Comparison of ENCODE assay signal across 8 mouse cellular contexts in the genomic region with DNA sequence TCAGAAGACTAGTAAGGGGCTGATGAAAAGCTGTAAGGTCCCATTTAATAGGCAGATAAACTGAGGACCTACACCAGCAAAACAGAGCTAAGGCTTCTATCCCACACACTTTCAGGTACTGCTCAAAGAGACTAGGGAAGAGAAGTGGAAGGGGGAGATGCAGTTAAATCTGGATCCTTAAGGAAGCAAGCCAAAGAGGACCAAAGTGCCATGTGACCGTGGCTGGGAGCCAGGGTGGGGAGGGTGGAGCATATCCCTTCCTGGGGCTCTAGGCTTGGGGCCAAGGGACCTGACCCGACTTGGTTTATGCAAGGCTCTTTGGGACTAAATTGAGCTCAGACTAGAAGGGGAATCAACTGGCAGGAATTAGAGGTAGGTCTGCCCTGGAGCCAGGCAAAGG. TPM values are rescaled to one million over a fixed set of nuclear protein-coding genes. Genes with fewer than 3 reads are reported as not detected.
DNase-seq lines count a peak whose midpoint lies in the region; ATAC-seq and TF ChIP-seq lines count a peak whose summit lies in the region.

No protein-coding gene starts in this region.

- H3K9me3 ChIP-seq in ES-Bruce4 (replicated peaks; ENCODE audit: control insufficient read depth, insufficient read depth, low read length, poor library complexity, severe bottlenecking) = no peaks in the 10 kb centered on the region
- H3K9me3 ChIP-seq in forebrain, embryonic 16.5 days (ENCODE audit: control insufficient read depth, low read length) = no peaks in the 10 kb centered on the region
- H3K9me3 ChIP-seq in hindbrain, embryonic 11.5 days (ENCODE audit: control insufficient read depth, low read length) = no peaks in the 10 kb centered on the region
- H3K9me3 ChIP-seq in limb, embryonic 13.5 days = no peaks in the 10 kb centered on the region
- no peaks in the 10 kb centered on the region for H3K9me3 ChIP-seq in neural tube, embryonic 13.5 days

- H3K27ac ChIP-seq in ES-Bruce4 (ENCODE audit: insufficient read depth, low read length) = no peak overlapping the region
- no peak overlapping the region for H3K27ac ChIP-seq in forebrain, embryonic 16.5 days (ENCODE audit: low read length)
- no peak overlapping the region for H3K27ac ChIP-seq in hindbrain, embryonic 11.5 days (ENCODE audit: low read depth, low read length)
- no peak overlapping the region for H3K27ac ChIP-seq in limb, embryonic 13.5 days
- no peak overlapping the region for H3K27ac ChIP-seq in neural tube, embryonic 13.5 days (replicated peaks)

- H3K4me1 ChIP-seq in ES-Bruce4 (ENCODE audit: control insufficient read depth, insufficient read depth, low read length) = no peaks in the 10 kb centered on the region
- peaks cover 16% of the 10 kb centered on the region for H3K4me1 ChIP-seq in forebrain, embryonic 16.5 days (replicated peaks; ENCODE audit: control insufficient read depth, insufficient read depth, low read length)
- no peaks in the 10 kb centered on the region for H3K4me1 ChIP-seq in hindbrain, embryonic 11.5 days (replicated peaks; ENCODE audit: control insufficient read depth, insufficient read depth, low read length)
- peaks cover 25% of the 10 kb centered on the region for H3K4me1 ChIP-seq in limb, embryonic 13.5 days
- peaks cover 32% of the 10 kb centered on the region for H3K4me1 ChIP-seq in neural tube, embryonic 13.5 days (replicated peaks)

- DNase-seq in adrenal gland, postnatal 36 days = peak; percentile 82 to 88
- no peak for DNase-seq in hindbrain, embryonic 11.5 days (ENCODE audit: low spot score)
- no peak for DNase-seq in layer of hippocampus, adult 18-20 months (ENCODE audit: low spot score in 2 of 2)
- DNase-seq in layer of hippocampus, postnatal 14 days (ENCODE audit: low spot score in 2 of 2) = no peak

- peak overlapping the region; percentile 84 for H3K4me2 ChIP-seq in forebrain, embryonic 16.5 days (ENCODE audit: low read length)
- no peak overlapping the region for H3K4me2 ChIP-seq in hindbrain, embryonic 11.5 days (replicated peaks; ENCODE audit: low read depth, low read length)
- H3K4me2 ChIP-seq in limb, embryonic 13.5 days (replicated peaks) = peak overlapping the region; percentile 72
- peak overlapping the region; percentile 68; the same call in 1 of the 2 replicates for H3K4me2 ChIP-seq in neural tube, embryonic 13.5 days

- no peak for TF ChIP-seq CTCF in ES-Bruce4 (IDR thresholded peaks at IDR 0.05; ENCODE audit: low read depth, low read length)

- 0 out of 2 replicates have a peak overlapping the region, but pooled peaks have one; percentile 45 for H3K9ac ChIP-seq in ES-Bruce4 (ENCODE audit: low read depth, poor library complexity, severe bottlenecking)
- no peak overlapping the region for H3K9ac ChIP-seq in forebrain, embryonic 16.5 days (replicated peaks; ENCODE audit: low read depth, low read length)
- no peak overlapping the region for H3K9ac ChIP-seq in hindbrain, embryonic 11.5 days (ENCODE audit: low read depth, low read length)
- no peak overlapping the region for H3K9ac ChIP-seq in limb, embryonic 13.5 days
- H3K9ac ChIP-seq in neural tube, embryonic 13.5 days = peak overlapping the region; percentile 78; the same call in 1 of the 2 replicates

- TF ChIP-seq EP300 in ES-Bruce4 (IDR thresholded peaks at IDR 0.05; ENCODE audit: insufficient read depth, low read depth, low read length) = no peak

- no peaks in the 10 kb centered on the region for H3K36me3 ChIP-seq in ES-Bruce4 (ENCODE audit: control insufficient read depth, insufficient read depth, low read length, poor library complexity, severe bottlenecking)
- no peaks in the 10 kb centered on the region for H3K36me3 ChIP-seq in forebrain, embryonic 16.5 days (ENCODE audit: control insufficient read depth, insufficient read depth)
- no peaks in the 10 kb centered on the region for H3K36me3 ChIP-seq in hindbrain, embryonic 11.5 days (ENCODE audit: control insufficient read depth, insufficient read depth, low read length)
- peaks cover 19% of the 10 kb centered on the region for H3K36me3 ChIP-seq in limb, embryonic 13.5 days
- H3K36me3 ChIP-seq in neural tube, embryonic 13.5 days = peaks cover 12% of the 10 kb centered on the region; the same call in 1 of the 2 replicates

- H3K4me3 ChIP-seq in ES-Bruce4 (ENCODE audit: low read depth, low read length) = no peak overlapping the region
- H3K4me3 ChIP-seq in forebrain, embryonic 16.5 days (replicated peaks; ENCODE audit: low read length) = no peak overlapping the region
- no peak overlapping the region for H3K4me3 ChIP-seq in hindbrain, embryonic 11.5 days (ENCODE audit: low read depth, low read length)
- H3K4me3 ChIP-seq in limb, embryonic 13.5 days = peak overlapping the region; percentile 62; the same call in 1 of the 2 replicates
- H3K4me3 ChIP-seq in neural tube, embryonic 13.5 days = peak overlapping the region; percentile 51; the same call in 1 of the 2 replicates

- WGBS in forebrain, embryonic 16.5 days = 35% methylated on average over 2 of the region's 2 CpGs
- WGBS in hindbrain, embryonic 11.5 days = 78% methylated on average over 2 of the region's 2 CpGs
- WGBS in limb, embryonic 13.5 days = 42% methylated on average over 2 of the region's 2 CpGs
- 50% methylated on average over 2 of the region's 2 CpGs for WGBS in neural tube, embryonic 13.5 days

- ATAC-seq in forebrain, embryonic 16.5 days = no peak
- peak; percentile 3; the same call in 1 of the 2 replicates for ATAC-seq in hindbrain, embryonic 11.5 days (ENCODE audit: low FRiP score)
- 0 out of 2 replicates have a peak, but pooled peaks have one; percentile 4 for ATAC-seq in limb, embryonic 13.5 days (ENCODE audit: low FRiP score, low read depth)
- ATAC-seq in neural tube, embryonic 13.5 days (ENCODE audit: low read depth) = no peak; the same call in 1 of the 2 replicates

- no peak for TF ChIP-seq POLR2A in ES-Bruce4 (IDR thresholded peaks at IDR 0.05; ENCODE audit: insufficient read depth, low read length)

- H3K27me3 ChIP-seq in ES-Bruce4 (ENCODE audit: control insufficient read depth, insufficient read depth, low read length, poor library complexity, severe bottlenecking) = no peaks in the 10 kb centered on the region
- no peaks in the 10 kb centered on the region for H3K27me3 ChIP-seq in forebrain, embryonic 16.5 days (replicated peaks; ENCODE audit: control insufficient read depth, insufficient read depth, low read length)
- no peaks in the 10 kb centered on the region for H3K27me3 ChIP-seq in hindbrain, embryonic 11.5 days (ENCODE audit: control insufficient read depth, insufficient read depth, low read length)
- no peaks in the 10 kb centered on the region for H3K27me3 ChIP-seq in limb, embryonic 13.5 days
- 0 out of 2 replicates have a peak, but pooled peaks cover 3% of the 10 kb centered on the region for H3K27me3 ChIP-seq in neural tube, embryonic 13.5 days

RNA-seq across cellular contexts. Expression of a gene that starts 0.5 kb away (rescaled TPM):
- 7.6 and 7.7 TPM in 2 replicates for polyA plus RNA-seq in ES-Bruce4 (2011; ENCODE audit: insufficient read depth, insufficient read length, low read depth, missing spikeins)
- 10 to 100 TPM; 46.4 to 53.9 TPM for total RNA-seq in adrenal gland, postnatal 36 days (2021)
- polyA plus RNA-seq in forebrain, embryonic 16.5 days (2015; fragmentation: Nextera tagmentation; extraction: Ambion mirVana) = 78.9 and 99.3 TPM in 2 replicates
- polyA plus RNA-seq in hindbrain, embryonic 11.5 days (2014; fragmentation: Nextera tagmentation; extraction: Ambion mirVana) = 56.3 and 57.7 TPM in 2 replicates
- 97.9 and 100 TPM in 2 replicates for polyA plus RNA-seq in limb, embryonic 13.5 days (2015; fragmentation: Nextera tagmentation; extraction: Ambion mirVana)
- 76.4 and 78.0 TPM in 2 replicates for polyA plus RNA-seq in neural tube, embryonic 13.5 days (2015; fragmentation: Nextera tagmentation; extraction: Ambion mirVana)
- 10 to 100 TPM; 51.8 to 53.2 TPM for total RNA-seq in layer of hippocampus, adult 18-20 months (2021)
- 10 to 100 TPM; 49.3 to 50.2 TPM for total RNA-seq in layer of hippocampus, postnatal 14 days (2021)

RNA-seq across cellular contexts. Expression of a gene that starts 17.5 kb away (rescaled TPM):
- 24.2 and 26.8 TPM in 2 replicates for polyA plus RNA-seq in ES-Bruce4 (2011; ENCODE audit: insufficient read depth, insufficient read length, low read depth, missing spikeins)
- total RNA-seq in adrenal gland, postnatal 36 days (2021) = 10 to 100 TPM; 14.0 to 15.4 TPM
- polyA plus RNA-seq in forebrain, embryonic 16.5 days (2015; fragmentation: Nextera tagmentation; extraction: Ambion mirVana) = 11.3 and 11.9 TPM in 2 replicates
- polyA plus RNA-seq in hindbrain, embryonic 11.5 days (2014; fragmentation: Nextera tagmentation; extraction: Ambion mirVana) = 10.5 and 10.6 TPM in 2 replicates
- polyA plus RNA-seq in limb, embryonic 13.5 days (2015; fragmentation: Nextera tagmentation; extraction: Ambion mirVana) = 14.7 and 15.7 TPM in 2 replicates
- 9.0 and 10.2 TPM in 2 replicates for polyA plus RNA-seq in neural tube, embryonic 13.5 days (2015; fragmentation: Nextera tagmentation; extraction: Ambion mirVana)
- total RNA-seq in layer of hippocampus, adult 18-20 months (2021) = 1 to 10 TPM; 6.8 to 7.9 TPM
- 1 to 10 TPM; 7.0 to 7.2 TPM for total RNA-seq in layer of hippocampus, postnatal 14 days (2021)

RNA-seq across cellular contexts. Expression of a gene that starts 33.4 kb away (rescaled TPM):
- 41.0 and 41.4 TPM in 2 replicates for polyA plus RNA-seq in ES-Bruce4 (2011; ENCODE audit: insufficient read depth, insufficient read length, low read depth, missing spikeins)
- 10 to 100 TPM; 36.3 to 43.8 TPM for total RNA-seq in adrenal gland, postnatal 36 days (2021)
- 83.3 and 88.8 TPM in 2 replicates for polyA plus RNA-seq in forebrain, embryonic 16.5 days (2015; fragmentation: Nextera tagmentation; extraction: Ambion mirVana)
- 56.3 and 60.2 TPM in 2 replicates for polyA plus RNA-seq in hindbrain, embryonic 11.5 days (2014; fragmentation: Nextera tagmentation; extraction: Ambion mirVana)
- polyA plus RNA-seq in limb, embryonic 13.5 days (2015; fragmentation: Nextera tagmentation; extraction: Ambion mirVana) = 44.8 and 46.8 TPM in 2 replicates
- 63.8 and 64.5 TPM in 2 replicates for polyA plus RNA-seq in neural tube, embryonic 13.5 days (2015; fragmentation: Nextera tagmentation; extraction: Ambion mirVana)
- 10 to 100 TPM; 47.3 to 51.0 TPM for total RNA-seq in layer of hippocampus, adult 18-20 months (2021)
- total RNA-seq in layer of hippocampus, postnatal 14 days (2021) = 10 to 100 TPM; 53.4 to 54.9 TPM

RNA-seq across cellular contexts. Expression of a gene that starts 33.6 kb away (rescaled TPM):
- polyA plus RNA-seq in ES-Bruce4 (2011; ENCODE audit: insufficient read depth, insufficient read length, low read depth, missing spikeins) = 120 and 130 TPM in 2 replicates
- 100 to 1,000 TPM; 193 to 213 TPM for total RNA-seq in adrenal gland, postnatal 36 days (2021)
- polyA plus RNA-seq in forebrain, embryonic 16.5 days (2015; fragmentation: Nextera tagmentation; extraction: Ambion mirVana) = 407 and 414 TPM in 2 replicates
- polyA plus RNA-seq in hindbrain, embryonic 11.5 days (2014; fragmentation: Nextera tagmentation; extraction: Ambion mirVana) = 208 and 210 TPM in 2 replicates
- polyA plus RNA-seq in limb, embryonic 13.5 days (2015; fragmentation: Nextera tagmentation; extraction: Ambion mirVana) = 384 and 391 TPM in 2 replicates
- polyA plus RNA-seq in neural tube, embryonic 13.5 days (2015; fragmentation: Nextera tagmentation; extraction: Ambion mirVana) = 375 and 421 TPM in 2 replicates
- 100 to 1,000 TPM; 302 to 314 TPM for total RNA-seq in layer of hippocampus, adult 18-20 months (2021)
- total RNA-seq in layer of hippocampus, postnatal 14 days (2021) = 100 to 1,000 TPM; 348 to 363 TPM

RNA-seq across cellular contexts. Expression of a gene that starts 37.4 kb away (rescaled TPM):
- polyA plus RNA-seq in ES-Bruce4 (2011; ENCODE audit: insufficient read depth, insufficient read length, low read depth, missing spikeins) = 26.7 and 27.0 TPM in 2 replicates
- 10 to 100 TPM; 25.2 to 27.2 TPM for total RNA-seq in adrenal gland, postnatal 36 days (2021)
- 19.9 and 20.3 TPM in 2 replicates for polyA plus RNA-seq in forebrain, embryonic 16.5 days (2015; fragmentation: Nextera tagmentation; extraction: Ambion mirVana)
- polyA plus RNA-seq in hindbrain, embryonic 11.5 days (2014; fragmentation: Nextera tagmentation; extraction: Ambion mirVana) = 19.4 and 22.0 TPM in 2 replicates
- polyA plus RNA-seq in limb, embryonic 13.5 days (2015; fragmentation: Nextera tagmentation; extraction: Ambion mirVana) = 19.2 and 19.3 TPM in 2 replicates
- polyA plus RNA-seq in neural tube, embryonic 13.5 days (2015; fragmentation: Nextera tagmentation; extraction: Ambion mirVana) = 16.7 and 16.8 TPM in 2 replicates
- 10 to 100 TPM; 37.7 to 37.8 TPM for total RNA-seq in layer of hippocampus, adult 18-20 months (2021)
- 10 to 100 TPM; 26.4 to 28.9 TPM for total RNA-seq in layer of hippocampus, postnatal 14 days (2021)

Comparison
In these comparisons a context has a peak if more than half of its experiments do, and no peak if none do; other contexts are left out.
1. H3K4me3 ChIP-seq: peak in limb, embryonic 13.5 days (single experiment) and neural tube, embryonic 13.5 days (single experiment); none in ES-Bruce4 (single experiment), forebrain, embryonic 16.5 days (single experiment) and hindbrain, embryonic 11.5 days (single experiment).
2. H3K9ac ChIP-seq: peak in ES-Bruce4 (single experiment) and neural tube, embryonic 13.5 days (single experiment); none in forebrain, embryonic 16.5 days (single experiment), hindbrain, embryonic 11.5 days (single experiment) and limb, embryonic 13.5 days (single experiment).
3. DNase-seq: peak in adrenal gland, postnatal 36 days (2 of 2); none in hindbrain, embryonic 11.5 days (single experiment), layer of hippocampus, adult 18-20 months (0 of 2) and layer of hippocampus, postnatal 14 days (0 of 2).
4. ATAC-seq: peak in hindbrain, embryonic 11.5 days (single experiment) and limb, embryonic 13.5 days (single experiment); none in forebrain, embryonic 16.5 days (single experiment) and neural tube, embryonic 13.5 days (single experiment).